Mouse (Mus musculus): Measurements from ENCODE around the gene Kat14. TPM values are rescaled to one million over a fixed set of nuclear protein-coding genes. Genes with fewer than 3 reads are reported as not detected.

The Kat14 gene
- polyA plus RNA-seq, 1 experiment = 14.7 TPM

DNA sequence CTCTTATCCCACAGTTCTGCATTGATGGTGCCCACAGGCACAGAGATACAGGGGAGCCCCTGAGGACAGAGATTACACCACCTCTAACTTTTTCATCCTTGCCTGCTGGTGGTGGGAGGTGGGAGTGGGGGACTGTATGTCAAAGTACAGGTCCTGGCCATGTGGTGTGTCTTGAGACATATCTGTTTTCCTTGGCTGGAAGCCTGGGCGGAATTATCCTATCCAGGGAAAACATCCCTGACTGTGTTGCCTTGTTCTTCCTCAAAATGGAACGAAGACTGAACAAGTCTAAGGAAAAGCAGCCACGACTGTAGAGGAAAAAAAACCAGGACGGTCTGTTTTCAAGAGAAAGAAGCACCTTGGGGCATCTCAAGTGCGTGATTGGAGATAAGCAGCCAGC lies 59.1 kb downstream of the Kat14 start:
- TF ChIP-seq GATA1 (IDR thresholded peaks at IDR 0.05; ENCODE audit: low read length) = no peak

DNA sequence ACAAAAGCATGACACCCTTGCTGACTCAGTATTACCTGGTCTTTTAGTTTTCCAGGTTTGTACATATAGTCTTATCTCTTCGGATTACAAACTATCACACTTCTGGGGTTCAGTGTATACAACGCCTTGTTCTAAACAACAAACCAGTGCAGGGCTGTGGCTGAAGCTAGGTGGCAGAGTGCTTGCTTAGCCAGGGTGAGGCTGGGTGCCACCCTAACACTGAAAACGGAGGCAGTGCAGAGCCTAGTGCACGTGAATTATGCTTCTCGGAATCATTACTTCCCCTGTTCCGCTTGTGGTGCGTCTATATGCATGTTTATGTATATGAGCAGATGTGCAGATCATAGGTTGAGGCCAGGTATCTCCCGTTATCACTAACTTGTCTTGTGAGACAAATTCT lies 59.9 kb downstream of the Kat14 start:
- TF ChIP-seq GATA1 (IDR thresholded peaks at IDR 0.05; ENCODE audit: low read length) = no peak

DNA sequence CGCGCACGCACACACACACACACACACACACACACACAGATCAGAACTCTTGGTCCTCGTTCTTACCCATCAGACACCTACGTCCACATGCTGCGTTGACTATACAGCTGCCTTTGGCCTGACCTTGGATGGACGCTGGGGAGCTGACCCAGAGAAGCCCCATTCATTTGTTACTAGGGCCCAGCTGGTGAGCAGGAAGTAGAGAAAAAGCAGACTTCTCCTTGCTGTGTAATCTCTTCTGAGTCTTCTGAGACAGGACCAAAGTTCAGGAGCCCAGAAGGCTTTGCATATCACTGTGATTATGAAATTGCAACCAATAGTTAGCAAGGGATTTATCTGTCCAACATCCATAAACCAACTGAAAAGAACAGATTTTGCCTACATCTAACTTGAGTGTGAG lies 60.4 kb downstream of the Kat14 start:
- no peak for TF ChIP-seq GATA1 (IDR thresholded peaks at IDR 0.05; ENCODE audit: low read length)

DNA sequence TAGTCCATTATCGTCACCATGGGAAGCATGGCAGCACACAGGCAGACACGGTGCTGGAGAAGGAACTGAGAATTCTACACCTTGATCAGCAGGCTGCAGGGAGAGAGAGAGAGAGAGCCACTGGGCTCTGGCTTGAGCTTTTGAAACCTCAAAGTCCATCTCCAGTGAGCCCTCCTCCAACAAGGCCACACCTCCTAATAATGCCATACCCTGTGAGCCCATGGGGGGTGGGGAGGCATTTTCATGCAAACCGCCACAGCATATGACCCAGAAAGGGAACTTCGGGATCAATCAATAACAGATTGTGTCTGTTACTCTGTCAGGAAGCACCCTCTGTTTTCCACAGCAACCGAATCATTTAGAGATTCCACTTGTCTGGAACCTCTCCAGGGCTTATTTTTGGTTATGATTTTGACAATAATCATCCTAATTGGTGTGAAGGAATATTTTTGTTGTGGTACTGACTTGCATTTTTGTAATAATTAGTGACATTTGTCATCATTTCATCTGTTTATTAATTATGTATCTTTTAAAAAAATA lies 62.6 kb downstream of the Kat14 start:
- no peak for TF ChIP-seq GATA1 (IDR thresholded peaks at IDR 0.05; ENCODE audit: low read length)

DNA sequence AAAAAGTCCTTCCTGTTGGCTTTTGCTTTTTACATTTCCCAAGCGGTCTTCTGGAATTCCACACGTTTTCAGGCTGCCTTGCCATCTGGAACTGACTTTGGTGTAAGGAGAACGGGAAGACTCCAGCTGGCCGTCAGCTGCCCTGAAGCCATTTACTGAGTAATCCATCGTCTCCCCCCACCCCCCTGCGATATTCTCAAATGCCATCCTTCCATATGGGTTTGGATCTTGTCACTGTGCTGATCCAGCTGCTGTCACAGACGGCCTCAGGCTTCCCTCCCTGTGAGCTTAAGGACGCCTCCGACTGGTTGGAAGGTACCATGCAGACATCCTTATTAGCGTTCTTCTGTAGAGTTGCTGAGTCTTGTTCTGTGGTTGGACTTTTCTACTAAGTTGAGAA lies 66.9 kb downstream of the Kat14 start:
- TF ChIP-seq GATA1 (IDR thresholded peaks at IDR 0.05; ENCODE audit: low read length) = no peak

DNA sequence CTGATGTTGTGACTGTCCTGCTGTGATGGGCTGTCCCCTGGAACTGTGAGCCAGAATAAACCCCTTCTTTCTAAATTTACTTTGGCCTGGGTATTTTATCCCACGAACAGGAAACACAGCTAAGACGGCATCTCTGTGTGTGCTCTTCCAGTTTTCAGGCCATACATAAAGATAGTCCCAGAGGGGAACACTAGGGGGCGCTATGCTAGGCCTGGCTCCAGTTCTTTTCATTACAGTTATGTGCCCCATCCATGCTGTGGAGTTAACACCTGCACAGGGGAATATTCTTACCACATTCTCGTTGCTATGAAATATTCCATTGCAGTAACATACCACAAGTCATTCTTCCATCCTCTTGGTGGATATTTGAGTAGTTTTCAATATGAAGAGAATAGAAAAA lies 69.6 kb downstream of the Kat14 start:
- TF ChIP-seq GATA1 (IDR thresholded peaks at IDR 0.05; ENCODE audit: low read length) = no peak

DNA sequence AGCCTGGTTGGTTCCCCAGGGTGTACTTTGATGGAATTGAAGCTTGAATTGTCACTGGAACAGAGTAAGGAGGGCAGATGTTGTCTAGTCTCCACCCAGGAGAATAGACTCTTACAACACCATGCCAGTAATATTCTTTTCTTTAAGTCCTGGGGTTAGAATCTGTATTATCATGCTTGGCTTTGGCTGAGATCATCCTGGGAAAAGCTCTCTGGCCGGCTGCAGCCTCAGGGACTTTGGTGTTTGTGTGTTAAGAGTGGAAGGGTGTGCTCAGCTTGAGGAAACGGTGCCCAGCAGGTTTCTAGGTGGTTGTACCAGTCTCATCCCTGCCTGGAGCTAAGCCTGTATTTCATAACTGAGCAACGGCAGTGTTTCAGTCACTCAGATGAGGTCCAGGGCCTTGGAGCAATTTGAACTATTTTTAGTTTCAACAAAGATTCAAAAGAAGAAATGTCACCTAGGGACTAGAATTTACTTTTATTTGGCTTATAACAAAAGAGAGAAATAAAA lies 70.5 kb downstream of the Kat14 start:
- TF ChIP-seq GATA1 (IDR thresholded peaks at IDR 0.05; ENCODE audit: low read length) = no peak

DNA sequence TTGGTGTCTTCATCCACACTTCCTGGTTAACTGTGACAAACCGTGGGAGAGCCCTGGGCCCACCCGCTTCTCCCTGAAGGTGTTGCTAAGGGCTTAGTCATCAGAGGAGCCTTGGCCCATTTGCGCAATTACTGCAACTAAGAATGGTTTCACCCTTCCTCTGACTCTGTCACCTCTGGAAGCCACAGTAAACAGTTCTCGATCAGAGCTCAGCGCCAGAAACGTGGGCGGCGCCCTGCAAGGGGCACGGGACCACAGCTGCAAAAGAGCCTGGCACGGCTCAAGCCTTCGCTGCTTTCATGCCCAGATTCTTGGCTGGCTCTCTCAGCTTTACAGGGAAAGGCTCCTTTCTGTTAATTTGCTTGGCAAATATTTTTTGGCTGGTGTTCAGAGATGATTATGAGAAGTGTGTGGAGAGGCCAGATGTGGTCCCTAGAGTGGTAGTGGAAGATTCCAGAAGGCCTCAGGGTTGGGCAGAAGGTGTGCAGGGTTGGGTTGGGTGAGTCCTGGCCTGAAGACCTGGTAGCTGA lies 72.7 kb downstream of the Kat14 start:
- TF ChIP-seq GATA1 (IDR thresholded peaks at IDR 0.05; ENCODE audit: low read length) = no peak

DNA sequence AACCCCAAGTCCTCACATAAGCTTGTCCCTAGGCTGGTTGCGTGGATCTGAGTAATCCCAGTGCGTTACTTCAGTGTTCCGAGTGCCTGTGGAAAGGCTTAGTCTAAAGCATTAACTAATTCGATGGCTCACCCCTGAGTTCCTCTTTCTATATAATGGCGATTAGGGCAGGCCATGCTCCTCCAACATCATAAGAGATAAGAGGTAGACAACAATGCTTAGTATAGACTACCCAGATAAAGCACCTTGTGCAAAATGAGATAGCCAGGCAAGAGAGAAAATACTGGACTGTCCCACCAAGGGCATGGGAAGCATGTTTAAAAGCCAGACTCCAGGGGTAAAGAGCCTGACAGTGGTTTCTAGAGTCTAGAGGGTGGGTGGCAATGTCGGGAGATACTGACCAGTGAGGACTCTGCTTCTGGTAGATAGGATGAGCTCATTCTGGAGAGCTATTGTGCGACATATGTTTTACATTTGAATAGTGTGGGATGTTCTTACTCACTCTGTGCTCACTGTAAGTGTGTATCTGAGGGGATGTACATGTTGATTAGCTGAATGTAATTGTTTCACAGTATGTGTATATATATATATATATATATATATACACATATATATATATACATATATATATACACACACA lies 77.7 kb downstream of the Kat14 start:
- no peak for TF ChIP-seq GATA1 (IDR thresholded peaks at IDR 0.05; ENCODE audit: low read length)

DNA sequence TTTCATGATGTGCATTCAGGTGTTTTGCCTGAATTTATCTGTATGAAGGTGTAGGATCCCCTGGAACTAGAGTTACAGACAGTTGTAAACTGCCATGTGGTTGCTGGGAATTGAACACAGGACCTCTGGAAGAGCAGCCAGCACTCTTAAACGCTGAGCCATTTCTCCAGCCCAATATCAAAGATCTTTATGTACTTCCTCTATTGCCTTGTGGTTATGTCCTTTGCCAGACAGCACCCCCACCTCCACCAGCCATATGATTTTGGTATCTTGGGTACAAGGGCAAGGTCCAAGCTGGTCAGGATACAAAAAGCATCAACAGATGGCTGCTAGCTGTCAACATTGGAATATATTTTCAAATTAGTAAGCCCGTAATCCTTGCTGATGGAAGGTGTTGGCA lies 81.6 kb downstream of the Kat14 start:
- no peak for TF ChIP-seq GATA1 (IDR thresholded peaks at IDR 0.05; ENCODE audit: low read length)

DNA sequence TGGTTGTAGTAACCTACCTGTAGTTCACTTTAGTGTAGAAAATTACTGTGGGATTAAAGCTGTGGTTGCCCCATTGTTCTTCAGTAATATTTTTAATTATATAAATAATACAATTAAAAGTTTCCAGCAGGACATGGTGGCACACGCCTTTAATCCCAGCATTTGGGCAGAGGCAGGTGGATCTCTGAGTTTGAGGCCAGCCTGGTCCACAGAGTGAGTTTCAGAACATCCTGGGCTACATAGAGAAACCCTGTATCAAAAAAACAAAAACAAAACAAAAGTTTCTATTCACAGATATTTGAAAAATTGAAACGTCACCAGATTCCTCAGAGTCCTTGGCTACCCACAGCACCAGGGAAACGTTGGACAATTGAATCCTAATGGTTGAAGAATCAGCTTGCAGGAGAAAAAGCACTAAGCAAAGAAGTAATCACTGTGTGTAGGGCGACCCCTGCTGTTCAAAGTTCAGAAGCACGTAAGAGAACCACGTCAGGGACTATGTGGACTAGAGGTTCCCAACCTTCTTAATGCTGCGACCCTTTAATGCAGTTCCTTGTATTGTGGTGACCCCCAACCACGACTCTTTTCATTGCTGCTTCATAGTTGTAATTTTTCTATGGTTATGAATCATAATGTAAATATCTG lies 83.7 kb downstream of the Kat14 start:
- TF ChIP-seq GATA1 (IDR thresholded peaks at IDR 0.05; ENCODE audit: low read length) = no peak

Other genes with a start within 250 kb of the Kat14 start
- 1.6 and 1.9 TPM in 2 replicates for gene Mgme1, start 98.3 kb upstream of the Kat14 start, polyA plus RNA-seq (2012)
- gene Snx5, start 98.1 kb upstream of the Kat14 start, polyA plus RNA-seq (2012) = 18.2 and 31.6 TPM in 2 replicates
- gene Ovol2, start 36.8 kb upstream of the Kat14 start, polyA plus RNA-seq (2012) = not detected in 2 replicates
- 27.9 TPM in 1 of 2 replicates, not detected in the other for gene Pet117, start within 50 bp of the Kat14 start, polyA plus RNA-seq (2012)
- not detected in 2 replicates for gene Dzank1, start 158.4 kb downstream of the Kat14 start, polyA plus RNA-seq (2012)
- gene Polr3f, start 158.7 kb downstream of the Kat14 start, polyA plus RNA-seq (2012) = 16.7 and 18.9 TPM in 2 replicates
- 1.2 and 1.4 TPM in 2 replicates for gene Rbbp9, start 181.9 kb downstream of the Kat14 start, polyA plus RNA-seq (2012)
- gene Sec23b, start 187.2 kb downstream of the Kat14 start, polyA plus RNA-seq (2012) = 7.5 and 9.2 TPM in 2 replicates
- gene Smim26, start 225.1 kb downstream of the Kat14 start, polyA plus RNA-seq (2012) = 1.7 and 2.4 TPM in 2 replicates
- gene Dtd1, start 230.9 kb downstream of the Kat14 start, polyA plus RNA-seq (2012) = 15.0 and 24.3 TPM in 2 replicates